Mouse (Mus musculus) frontal cortex, adult 2 months (tissue): ENCODE measurements around the gene Rabep2. TPM values are rescaled to one million over a fixed set of nuclear protein-coding genes. Genes with fewer than 3 reads are reported as not detected.

ENCODE experiments used
- DNase-seq, 2 experiments: peaks; one replicate each; pipeline ENCODE4 v3.0.0; 2022; ENCODE audit warnings: low spot score in 1 of 2; ENCODE audit errors: extremely low spot score in 1 of 2
- polyA plus RNA-seq: library from polyadenylated mRNA; depleted of rRNA; stranded (reverse); fragments of >200 nt; gene quantifications from 2 replicates; pipeline ENCODE4 v1.2.3, GENCODE M21; 2012

Gene Rabep2
- polyA plus RNA-seq, 1 experiment = 25.4 TPM

DNA sequence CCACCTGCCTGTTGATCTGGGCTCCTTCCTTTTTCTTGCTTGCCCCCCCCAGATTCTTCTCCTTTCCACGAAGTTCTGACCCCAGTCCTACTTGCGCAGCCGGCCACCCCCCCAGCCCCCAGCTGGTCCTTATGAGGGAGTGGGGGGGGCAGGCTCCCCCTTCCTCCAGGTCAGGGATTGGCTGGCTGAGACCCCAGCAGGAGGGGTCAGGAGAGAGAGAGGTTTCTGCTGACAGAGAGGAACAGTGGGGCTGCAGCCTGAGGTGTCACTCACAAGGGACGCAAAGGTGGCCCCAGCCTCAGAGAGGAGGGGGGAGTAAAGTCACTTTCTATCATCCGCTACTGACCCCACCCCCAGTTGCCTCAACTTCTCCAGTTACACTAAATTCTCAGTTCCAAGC lies 34.4 kb downstream of the Rabep2 start, which contains the start of gene Atp2a1:
Gene Atp2a1, minus strand, starts transcription at position 105 of the 400 bp plus-strand sequence.
- DNase-seq = no peak

- DNase-seq = no peak
These were observed 35.0 kb downstream of the Rabep2 start for GRCm38 (mm10) chr7:126463547-126463946.

- DNase-seq = no peak
These were observed 35.6 kb downstream of the Rabep2 start for GRCm38 (mm10) chr7:126464121-126464520.

GRCm38 (mm10) chr7:126464836-126465235 lies 36.3 kb downstream of the Rabep2 start:
- DNase-seq = no peak

DNA sequence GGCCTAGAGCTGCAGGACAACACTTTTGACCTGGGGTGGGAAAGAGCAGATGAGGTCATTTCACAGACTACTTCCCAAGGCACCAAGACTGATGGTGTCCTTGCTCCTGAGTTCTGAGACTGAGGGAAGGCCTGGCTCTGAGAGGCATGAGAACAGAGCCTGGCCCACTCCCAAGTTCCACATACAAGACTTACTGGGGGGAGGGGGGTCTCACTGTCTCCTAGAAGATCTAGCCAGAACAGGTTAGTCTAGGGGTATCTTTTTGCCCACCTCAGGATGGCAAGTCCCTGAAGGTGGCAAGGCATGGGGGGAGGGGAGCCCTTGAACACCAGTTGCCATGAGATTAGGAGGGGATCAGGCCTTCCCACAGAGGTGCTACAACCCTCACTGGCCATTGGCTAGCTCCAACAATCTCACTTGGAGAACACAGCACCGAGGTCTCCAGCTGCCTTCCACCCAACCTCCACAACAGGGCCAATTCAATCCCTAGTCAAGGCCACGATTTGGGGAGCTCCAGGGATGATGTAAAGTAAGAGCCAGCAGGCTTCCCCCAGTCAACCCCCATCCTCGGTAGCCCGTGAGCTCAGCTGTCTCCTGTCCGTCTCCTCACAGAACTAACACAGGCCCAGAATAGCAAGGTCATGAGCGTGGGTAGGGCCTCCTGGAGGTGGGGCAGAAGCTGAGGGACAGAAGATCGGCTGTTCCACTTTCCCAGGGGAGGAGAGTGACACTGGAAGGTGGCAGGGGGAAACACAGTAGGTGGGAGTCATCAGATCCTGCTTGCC lies 36.9 kb downstream of the Rabep2 start:
- no peak for DNase-seq

DNA sequence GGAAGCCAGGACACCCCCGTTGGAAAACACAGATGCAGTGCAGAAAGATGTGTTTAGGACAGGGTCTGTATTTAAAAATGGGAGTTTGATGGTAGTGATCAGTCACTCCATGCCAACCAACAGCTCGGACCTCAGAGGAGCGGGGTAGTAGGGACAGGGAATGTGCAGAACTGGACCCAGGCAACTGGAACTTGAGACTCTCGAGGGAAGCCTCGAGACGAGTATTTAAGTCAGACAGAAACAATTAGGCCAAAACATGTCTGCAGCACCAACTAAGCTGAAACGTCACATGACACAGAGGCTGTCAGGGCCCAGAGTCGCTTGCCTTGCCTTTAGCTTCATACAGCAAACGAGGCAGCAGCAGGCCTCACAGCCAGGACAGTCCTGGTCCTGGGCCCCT lies 37.6 kb downstream of the Rabep2 start:
- no peak for DNase-seq

- DNase-seq = no peak
These were observed 38.1 kb downstream of the Rabep2 start for GRCm38 (mm10) chr7:126466707-126467106.

- peak in 1 of 2 experiments; percentile 33 for DNase-seq
These were observed 38.7 kb downstream of the Rabep2 start for GRCm38 (mm10) chr7:126467271-126467670.

DNA sequence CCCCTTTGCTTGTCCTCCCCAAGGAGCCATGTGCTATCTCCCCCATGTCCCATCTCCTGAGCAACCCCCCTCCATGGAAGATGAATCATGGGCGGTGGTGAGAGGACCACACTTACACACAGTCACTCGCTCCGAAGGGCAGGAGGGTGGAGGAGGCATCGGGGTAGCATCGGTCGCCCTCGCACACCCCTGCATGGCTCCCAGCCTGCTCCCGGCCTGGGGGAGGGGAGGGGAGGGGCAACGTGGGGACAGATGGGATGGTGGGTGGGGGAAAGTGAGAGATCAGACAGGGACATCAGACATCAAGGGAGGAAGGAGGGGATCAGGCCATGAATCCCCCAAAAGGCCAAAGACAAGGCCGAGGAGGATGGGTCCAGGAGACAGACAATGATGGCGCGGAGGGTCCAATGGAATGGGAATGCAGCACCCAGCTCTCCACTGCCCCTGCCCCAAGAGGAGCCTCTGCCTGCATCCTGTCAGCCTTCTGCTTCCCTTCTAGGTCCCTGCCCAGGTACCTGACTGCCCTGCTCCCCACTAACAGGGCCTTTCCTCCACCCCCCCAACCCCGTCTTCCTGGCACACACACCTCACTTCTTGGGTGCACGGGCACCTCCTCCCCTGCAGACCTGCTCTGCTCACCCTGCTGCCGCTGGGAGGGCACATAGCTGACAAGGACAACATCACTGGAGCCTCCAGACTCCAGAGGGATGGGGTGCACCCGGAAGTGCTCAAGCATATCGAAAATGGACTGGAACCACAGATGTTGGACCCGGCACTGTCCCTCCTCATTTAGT lies 39.5 kb downstream of the Rabep2 start:
- no peak for DNase-seq

- DNase-seq = no peak
These were observed 41.5 kb downstream of the Rabep2 start for GRCm38 (mm10) chr7:126470077-126470476.

DNA sequence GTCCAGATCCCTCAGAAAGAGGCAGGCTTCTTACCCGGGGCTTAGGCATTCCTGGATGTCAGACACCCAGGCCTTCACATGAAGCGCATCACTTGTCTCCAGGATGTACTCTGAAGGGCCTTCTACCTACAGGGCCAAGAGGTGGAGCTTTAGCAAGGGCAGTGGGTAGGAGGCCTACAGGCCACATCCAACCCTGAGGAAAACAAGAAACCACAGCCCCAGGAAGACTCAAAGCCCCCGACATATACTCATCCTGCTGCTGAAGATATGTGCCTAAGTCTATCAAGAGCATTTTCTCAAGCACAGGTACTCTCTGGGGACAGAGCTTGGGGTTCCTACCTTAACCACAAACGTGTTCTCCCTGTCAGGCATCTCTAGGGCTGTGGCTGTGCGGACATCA lies 42.8 kb downstream of the Rabep2 start:
- DNase-seq = no peak

DNA sequence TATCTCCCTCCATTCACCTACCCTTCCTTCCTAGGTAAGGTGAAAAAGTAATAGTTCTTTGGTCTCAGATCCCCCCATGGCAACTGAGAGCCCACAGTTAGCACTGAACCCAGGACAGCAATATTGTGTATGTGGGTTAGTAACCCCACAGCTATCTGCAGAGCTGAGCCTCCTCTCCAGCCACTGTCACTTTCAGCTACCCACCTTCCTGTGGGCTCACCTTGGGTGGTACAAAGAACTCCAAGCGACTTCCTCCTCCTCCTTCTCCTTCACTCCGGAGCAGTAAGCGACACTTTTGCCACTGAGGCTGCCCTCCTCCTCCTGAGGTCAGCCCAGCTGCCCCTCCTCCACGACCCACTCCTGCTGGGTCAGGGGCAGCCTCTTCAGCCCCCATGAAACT lies 43.3 kb downstream of the Rabep2 start:
- no peak for DNase-seq

DNA sequence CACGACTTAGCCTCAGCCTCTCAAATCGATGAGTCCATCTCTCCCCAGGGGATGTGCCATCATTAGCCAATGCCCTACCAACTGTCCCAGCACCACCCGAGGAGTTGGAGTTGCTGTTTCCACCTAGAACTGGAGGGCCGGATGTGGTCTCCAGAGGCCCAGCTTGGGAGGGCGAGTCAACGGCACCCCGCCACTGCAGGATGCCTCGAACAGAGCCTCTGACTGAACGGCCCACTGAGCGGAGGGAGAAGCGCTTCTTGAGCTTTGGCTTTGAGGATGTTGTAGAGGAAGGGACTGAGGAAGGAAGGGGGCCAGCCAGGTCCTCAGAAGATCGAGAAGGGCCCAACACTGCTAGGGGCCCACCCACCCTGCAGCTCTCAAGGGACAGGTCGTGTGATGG lies 43.7 kb downstream of the Rabep2 start:
- DNase-seq = no peak

- DNase-seq = no peak
These were observed 44.2 kb downstream of the Rabep2 start for GRCm38 (mm10) chr7:126472713-126473112.

GRCm38 (mm10) chr7:126473470-126474086 lies 45.0 kb downstream of the Rabep2 start:
- DNase-seq = no peak

- DNase-seq = no peak
These were observed 46.0 kb downstream of the Rabep2 start for GRCm38 (mm10) chr7:126474486-126474955.

- peak; percentile 78 to 90 for DNase-seq
These were observed 46.5 kb downstream of the Rabep2 start, which contains the start of gene Sh2b1 for GRCm38 (mm10) chr7:126474993-126475581. Gene Sh2b1 (minus strand): TSS chr7:126475424.

DNA sequence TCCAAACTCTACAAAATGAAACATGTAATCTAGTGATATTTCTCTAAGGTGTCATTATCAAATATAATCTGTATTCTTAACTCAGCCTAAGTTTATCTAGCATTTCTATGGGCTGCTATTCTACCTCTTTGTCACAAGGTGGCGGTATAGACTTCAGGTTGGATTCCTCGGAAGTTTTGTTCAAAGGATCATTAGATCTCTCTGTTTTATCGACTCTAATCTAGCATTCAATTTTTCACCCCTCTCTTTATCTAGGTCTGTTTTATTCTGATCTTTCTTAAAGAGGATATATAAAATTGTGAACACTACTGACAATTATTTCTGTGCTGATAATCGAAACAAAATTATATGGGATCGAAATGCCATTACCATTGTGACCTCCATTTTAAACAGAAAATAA lies 53.1 kb downstream of the Rabep2 start:
- DNase-seq = no peak

DNA sequence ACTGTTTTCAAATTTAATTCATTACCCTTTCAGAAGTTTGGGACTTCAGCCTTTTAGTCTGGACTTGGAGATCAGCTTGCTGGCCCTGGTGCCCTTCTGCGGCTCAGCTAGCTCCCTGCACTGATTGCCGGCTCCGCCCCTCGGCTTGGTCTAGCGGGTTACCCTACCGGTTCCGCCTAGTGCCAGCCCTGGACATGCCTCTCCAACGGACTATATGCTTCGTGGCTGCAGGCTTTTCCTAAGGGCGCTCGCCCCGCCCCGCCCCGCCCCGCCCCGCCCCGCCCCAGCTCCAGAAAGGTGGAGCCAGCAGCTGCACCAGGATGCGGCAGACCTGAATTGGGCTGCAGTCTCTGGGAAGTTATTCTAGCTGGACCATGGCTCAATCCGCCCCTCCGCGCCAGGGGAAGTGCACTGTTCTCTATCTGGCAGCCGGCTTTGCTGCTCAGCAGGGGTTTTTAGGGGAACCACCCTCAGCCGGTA lies 53.9 kb downstream of the Rabep2 start:
- peak in 1 of 2 experiments; percentile 66 for DNase-seq

DNA sequence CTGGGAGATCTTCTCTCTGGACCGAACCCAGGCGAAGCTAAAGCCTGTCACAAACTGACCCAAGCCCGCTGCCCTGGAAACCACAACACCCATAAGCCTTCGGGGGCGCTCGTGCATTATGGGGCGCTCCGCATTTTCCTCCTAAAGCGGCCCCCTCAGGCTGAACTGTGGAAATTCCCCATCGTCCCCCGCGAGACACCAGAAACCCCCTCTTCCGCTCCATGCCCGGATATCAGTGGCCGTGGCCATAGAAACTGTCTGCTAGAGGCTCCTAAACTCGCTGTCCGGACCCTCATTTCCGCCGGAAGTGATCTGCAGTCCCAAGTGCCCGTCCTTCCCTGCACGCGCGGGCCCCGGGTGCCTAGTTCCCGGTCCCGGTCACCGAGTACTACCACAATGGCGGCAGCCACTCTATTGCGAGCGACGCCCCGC lies 58.5 kb downstream of the Rabep2 start, which contains the start of gene Tufm:
Gene Tufm, plus strand, starts transcription at position 310 of the 432 bp plus-strand sequence.
- DNase-seq = peak; percentile 98
